Mouse (Mus musculus) embryonic fibroblast, embryonic 13.5 days (primary cell): ENCODE measurements around the gene Higd2a. TPM values are rescaled to one million over a fixed set of nuclear protein-coding genes. Genes with fewer than 3 reads are reported as not detected.
"Not testable (repeated sequence)": the region's sequence is repeated elsewhere in the genome, so short reads cannot be mapped to it uniquely, and the experiment has no call there.

ENCODE experiments used
- H3K27ac ChIP-seq: 2 replicates; pipeline ENCODE4 v1.5.1; 2012; ENCODE audit warnings: low read length, control low read depth, inconsistent platforms; ENCODE audit not compliant: insufficient read depth
- H3K4me1 ChIP-seq: 2 replicates; pipeline ENCODE4 v1.6.1; 2011; ENCODE audit warnings: low read length; ENCODE audit not compliant: control insufficient read depth, insufficient read depth
- H3K4me3 ChIP-seq: 2 replicates; pipeline ENCODE4 v1.5.1; 2011; ENCODE audit warnings: mild to moderate bottlenecking, control low read depth, low read length; ENCODE audit not compliant: insufficient read depth
- CTCF ChIP-seq: IDR thresholded peaks from 2 replicates; pipeline ENCODE4 v1.5.1; 2011; ENCODE audit warnings: mild to moderate bottlenecking, control low read depth, low read length, moderate library complexity, borderline replicate concordance; ENCODE audit not compliant: insufficient read depth
- POLR2A ChIP-seq: IDR thresholded peaks from 2 replicates; pipeline ENCODE4 v1.6.1; 2011; ENCODE audit warnings: low read depth, mild to moderate bottlenecking, control low read depth, low read length, moderate library complexity
- polyA plus RNA-seq: library from polyadenylated mRNA; stranded (reverse); fragments of >200 nt; gene quantifications from 2 replicates; pipeline ENCODE4 v1.2.4, GENCODE M21; 2011; ENCODE audit warnings: low read depth; ENCODE audit not compliant: missing spikeins, insufficient read length

The Higd2a gene
- polyA plus RNA-seq, 1 experiment, result 79.3 TPM

- TF ChIP-seq CTCF, result no peak
- peak; percentile 66 for TF ChIP-seq POLR2A
- peak within 1 kb of the TSS; percentile 44 for H3K27ac ChIP-seq
- H3K4me3 ChIP-seq, result peak within 1 kb of the TSS; percentile 83
- H3K4me1 ChIP-seq, result peaks cover 13% of the 10 kb centered on the region
Observed at GRCm38 (mm10) chr13:54610972-54611754, 21.2 kb downstream of the Higd2a start, which contains the start of gene Cltb. TSS of gene Cltb (minus strand) at chr13:54611344.

DNA sequence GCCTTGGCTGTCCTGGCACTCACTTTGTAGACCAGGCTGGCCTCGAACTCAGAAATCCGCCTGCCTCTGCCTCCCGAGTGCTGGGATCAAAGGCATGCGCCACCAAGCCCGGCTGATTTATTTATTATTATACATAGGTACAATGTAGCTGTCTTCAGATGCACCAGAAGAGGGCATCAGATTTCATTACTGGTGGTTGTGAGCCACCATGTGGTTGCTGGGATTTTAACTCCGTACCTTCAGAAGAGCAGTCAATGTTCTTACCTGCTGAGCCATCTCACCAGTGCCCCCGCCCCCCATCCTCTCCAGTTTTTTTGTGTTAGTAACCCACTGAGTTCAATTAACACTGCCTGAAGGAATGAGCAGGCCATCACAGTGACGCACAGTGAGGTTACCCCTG, 23.1 kb downstream of the Higd2a start:
- H3K4me1 ChIP-seq, H3K27ac ChIP-seq, H3K4me3 ChIP-seq: not testable (repeated sequence)

- no peak overlapping the region for H3K4me3 ChIP-seq
- H3K27ac ChIP-seq, result no peak overlapping the region
- H3K4me1 ChIP-seq, result no peaks in the 10 kb centered on the region
- no peak for TF ChIP-seq CTCF
- no peak for TF ChIP-seq POLR2A
Observed at GRCm38 (mm10) chr13:54616307-54616706, 26.3 kb downstream of the Higd2a start.

DNA sequence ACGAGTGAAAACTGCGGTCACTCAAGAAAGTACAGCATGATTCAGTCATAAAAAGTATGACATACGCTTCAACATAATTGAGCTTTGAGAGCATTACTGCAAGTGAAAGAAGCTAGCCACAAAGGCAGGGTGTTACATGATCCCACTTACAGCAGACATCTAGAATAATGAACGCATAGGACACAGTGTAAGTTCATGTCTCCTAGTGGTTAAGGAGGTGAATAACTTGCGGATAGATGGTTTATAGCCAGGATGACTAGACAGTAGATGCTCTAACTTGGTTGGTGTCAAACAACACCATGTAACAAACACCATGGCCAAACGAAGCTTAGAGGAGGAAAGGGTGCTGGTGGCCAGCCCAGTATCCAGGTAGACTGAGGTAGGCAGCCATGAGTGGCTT, 27.0 kb downstream of the Higd2a start:
- TF ChIP-seq CTCF, result no peak
- TF ChIP-seq POLR2A, result no peak
- Histone ChIP-seq H3K4me1 (no peaks in the 10 kb centered on the region), H3K27ac (no peak overlapping the region), H3K4me3 (no peak overlapping the region)

DNA sequence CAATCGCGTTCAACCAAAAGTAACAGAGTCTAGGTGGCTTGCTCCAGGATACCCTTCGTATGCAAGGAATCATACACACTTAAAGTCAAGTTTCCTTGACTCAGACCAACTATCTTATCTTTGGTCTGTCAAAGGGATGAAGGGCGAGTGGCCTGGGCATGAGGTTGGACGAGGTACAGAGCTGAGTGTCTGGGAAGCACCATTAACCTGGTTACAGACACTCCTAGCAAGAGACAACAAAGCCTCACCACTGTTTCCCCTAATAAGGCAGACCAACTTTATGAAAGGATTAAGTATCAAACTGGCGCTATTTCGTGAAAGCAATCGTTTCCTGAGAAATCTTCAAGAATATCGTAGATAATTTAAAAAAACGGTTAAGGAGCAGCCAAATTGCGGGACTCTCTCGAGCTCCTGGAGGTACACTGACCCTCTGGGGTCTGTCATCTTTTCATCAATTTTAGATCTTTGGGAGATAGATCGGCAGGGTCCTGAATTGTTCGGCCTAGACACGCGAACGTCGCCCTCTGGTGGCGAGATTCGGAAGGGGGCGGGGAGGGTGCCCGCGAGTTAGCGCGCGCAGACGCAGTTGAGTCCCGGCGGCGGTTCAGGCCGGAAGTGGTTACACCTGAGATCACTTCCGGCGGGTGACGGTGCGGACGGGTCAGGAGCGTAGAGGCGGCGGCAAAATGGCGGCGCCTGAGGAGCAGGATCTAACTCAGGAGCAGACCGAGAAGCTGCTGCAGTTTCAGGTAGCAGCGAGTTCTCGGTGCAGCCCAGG, 31.3 kb downstream of the Higd2a start, which contains the start of gene Faf2:
Faf2 (plus strand) TSS at position 630 of the 778 bp plus-strand sequence.
- TF ChIP-seq POLR2A (peak; percentile 86), CTCF (peak; percentile 82; the same call in 1 of the 2 replicates)
- H3K4me3 ChIP-seq, result peak within 1 kb of the TSS; percentile 98
- peaks cover 6% of the 10 kb centered on the region for H3K4me1 ChIP-seq
- H3K27ac ChIP-seq, result peak within 1 kb of the TSS; percentile 61

DNA sequence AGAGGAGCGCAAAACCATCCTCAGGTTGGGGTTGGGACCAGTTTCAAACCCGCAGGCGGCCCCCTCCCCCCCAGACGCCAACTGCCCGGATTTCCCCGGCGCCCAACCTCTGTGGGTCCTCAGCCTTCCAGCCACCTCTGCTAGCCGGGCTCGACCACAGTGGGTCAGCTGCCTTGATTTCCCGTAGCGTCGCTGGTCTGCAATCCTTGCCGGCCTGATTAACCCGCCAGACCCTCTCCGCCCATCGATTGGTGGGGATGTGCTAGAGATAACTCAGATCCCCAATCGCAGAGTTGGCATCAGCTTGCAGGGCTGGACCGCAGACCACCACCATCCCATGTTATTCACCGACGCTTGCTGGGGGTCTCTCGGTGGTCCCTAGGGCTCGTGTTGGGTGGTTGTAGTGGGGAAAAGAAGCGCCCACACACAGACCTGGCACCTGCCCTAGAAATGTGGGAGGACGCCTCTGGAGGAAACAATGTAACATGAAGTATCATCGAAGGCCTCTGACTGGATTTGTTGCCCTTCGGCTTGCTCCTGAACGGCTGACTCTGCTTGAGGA, 32.0 kb downstream of the Higd2a start:
- H3K4me3 ChIP-seq, result peak overlapping the region; percentile 98
- H3K4me1 ChIP-seq, result peaks cover 6% of the 10 kb centered on the region
- H3K27ac ChIP-seq, result peak overlapping the region; percentile 61
- TF ChIP-seq POLR2A (peak; percentile 33; the same call in 1 of the 2 replicates), CTCF (no peak)

- peak overlapping the region; percentile 73 for H3K27ac ChIP-seq
- peaks cover 2% of the 10 kb centered on the region; the same call in 1 of the 2 replicates for H3K4me1 ChIP-seq
- TF ChIP-seq CTCF, result no peak
- TF ChIP-seq POLR2A, result no peak
- H3K4me3 ChIP-seq, result no peak overlapping the region
Observed at GRCm38 (mm10) chr13:54629128-54629527, 39.1 kb downstream of the Higd2a start.

- 0 out of 2 replicates have a peak, but pooled peaks cover 2% of the 10 kb centered on the region for H3K4me1 ChIP-seq
- H3K4me3 ChIP-seq, result no peak overlapping the region
- H3K27ac ChIP-seq, result no peak overlapping the region
- TF ChIP-seq CTCF (no peak), POLR2A (no peak)
Observed at GRCm38 (mm10) chr13:54632731-54633277, 42.8 kb downstream of the Higd2a start.

GRCm38 (mm10) chr13:54635011-54635410, 45.0 kb downstream of the Higd2a start:
- H3K27ac ChIP-seq, result no peak overlapping the region
- no peak for TF ChIP-seq POLR2A

More at GRCm38 (mm10) chr13:54635011-54635410, 45.0 kb downstream of the Higd2a start:
- H3K4me1 ChIP-seq, result no peaks in the 10 kb centered on the region
- H3K4me3 ChIP-seq, result no peak overlapping the region

Other genes starting within 250 kb of the Higd2a start
- 12.3 and 13.2 TPM in 2 replicates for gene Cplx2, start 218.9 kb upstream of the Higd2a start, polyA plus RNA-seq
- gene Thoc3, start 121.4 kb upstream of the Higd2a start, polyA plus RNA-seq, result 27.8 and 33.2 TPM in 2 replicates
- 16.1 and 18.4 TPM in 2 replicates for gene Simc1, start 86.4 kb upstream of the Higd2a start, polyA plus RNA-seq
- 73.4 and 74.2 TPM in 2 replicates for gene 4833439L19Rik, start 24.8 kb upstream of the Higd2a start, polyA plus RNA-seq
- 12.2 and 13.2 TPM in 2 replicates for gene Arl10, start 15.2 kb upstream of the Higd2a start, polyA plus RNA-seq
- 28.9 and 36.4 TPM in 2 replicates for gene Nop16, start 117 bp upstream of the Higd2a start, polyA plus RNA-seq
- 44.8 and 56.1 TPM in 2 replicates for gene Cltb, start 21.1 kb downstream of the Higd2a start, polyA plus RNA-seq
- 88.6 and 90.5 TPM in 2 replicates for gene Faf2, start 31.6 kb downstream of the Higd2a start, polyA plus RNA-seq
- gene Rnf44, start 103.7 kb downstream of the Higd2a start, polyA plus RNA-seq, result 39.2 and 39.4 TPM in 2 replicates
- not detected in 2 replicates for gene Cdhr2, start 111.3 kb downstream of the Higd2a start, polyA plus RNA-seq
- 0.42 and 0.61 TPM in 2 replicates for gene Gprin1, start 159.7 kb downstream of the Higd2a start, polyA plus RNA-seq
- not detected in 2 replicates for gene Sncb, start 176.4 kb downstream of the Higd2a start, polyA plus RNA-seq
- not detected in 2 replicates for gene Eif4e1b, start 193.8 kb downstream of the Higd2a start, polyA plus RNA-seq
- 29.9 and 44.7 TPM in 2 replicates for gene Tspan17, start 199.2 kb downstream of the Higd2a start, polyA plus RNA-seq